Mouse (Mus musculus): ENCODE measurements at regions not wholly inside any gene's neighbourhood (a gene's known extent, or its start where the extent isn't known, plus 50 kb on each side); places are given as distances from the start of the nearest gene placed in this dataset.

DNA sequence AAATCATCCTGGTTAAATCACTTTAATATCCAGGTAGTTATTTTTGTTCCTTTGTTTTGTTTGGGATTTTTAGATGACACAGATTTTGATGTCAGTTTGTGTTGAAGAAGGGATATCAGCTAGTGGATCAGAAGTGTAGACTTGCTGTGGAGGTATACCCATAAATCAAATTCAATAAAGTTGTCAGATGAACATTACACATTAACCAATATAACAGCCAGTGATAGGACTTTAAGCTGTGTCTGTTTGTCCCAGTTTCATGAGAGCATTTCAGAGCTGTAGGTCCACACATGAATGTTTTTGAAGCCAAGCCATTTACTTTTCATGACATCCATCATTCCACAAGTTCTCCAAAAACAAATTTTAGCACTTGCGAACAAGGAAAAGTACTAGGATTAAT, 1037.7 kb upstream of the Cited2 start:
- no peak for TF ChIP-seq CTCF (IDR thresholded peaks at IDR 0.05; ENCODE audit: extremely low read depth, insufficient read depth, insufficient read length, insufficient replicate concordance)
- no peak for TF ChIP-seq POLR2A (IDR thresholded peaks at IDR 0.05; ENCODE audit: low read depth, low read length)
- DNase-seq (ENCODE audit: low read depth in 1 of 2, low spot score in 2 of 2): no peak
- Histone ChIP-seq H3K27me3 (ENCODE audit: control insufficient read depth, insufficient read depth, low read length) (no peaks in the 10 kb centered on the region), H3K36me3 (ENCODE audit: control insufficient read depth, insufficient read depth, low read length) (no peaks in the 10 kb centered on the region), H3K4me1 (ENCODE audit: control insufficient read depth, insufficient read depth, insufficient read length) (no peaks in the 10 kb centered on the region), H3K27ac (ENCODE audit: insufficient read depth, low read length) (no peak overlapping the region), H3K4me3 (ENCODE audit: extremely low read depth, insufficient read depth, insufficient read length) (no peak overlapping the region)
- 85% methylated on average over 1 of the region's 1 CpGs for WGBS

DNA sequence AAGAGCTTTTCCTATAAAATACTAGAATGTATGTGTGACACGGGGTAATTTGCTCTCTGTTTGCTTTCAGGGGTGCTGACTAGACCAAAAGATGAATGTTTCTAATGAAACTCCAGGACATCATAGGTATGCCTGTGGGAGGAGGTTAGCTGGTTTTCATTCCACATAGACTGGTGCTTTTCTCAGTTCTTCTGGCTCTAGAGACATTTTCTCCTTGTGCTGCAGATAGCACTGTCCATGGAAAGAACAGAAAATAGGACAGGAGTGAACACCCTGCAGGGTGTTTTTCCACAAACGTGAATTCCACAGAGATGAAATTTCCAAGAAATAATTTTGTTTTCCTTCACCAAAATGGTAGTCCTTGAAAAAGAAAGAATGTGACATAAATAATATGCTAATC, 1016.0 kb upstream of the Cited2 start:
- WGBS: 92% methylated on average over 2 of the region's 2 CpGs

DNA sequence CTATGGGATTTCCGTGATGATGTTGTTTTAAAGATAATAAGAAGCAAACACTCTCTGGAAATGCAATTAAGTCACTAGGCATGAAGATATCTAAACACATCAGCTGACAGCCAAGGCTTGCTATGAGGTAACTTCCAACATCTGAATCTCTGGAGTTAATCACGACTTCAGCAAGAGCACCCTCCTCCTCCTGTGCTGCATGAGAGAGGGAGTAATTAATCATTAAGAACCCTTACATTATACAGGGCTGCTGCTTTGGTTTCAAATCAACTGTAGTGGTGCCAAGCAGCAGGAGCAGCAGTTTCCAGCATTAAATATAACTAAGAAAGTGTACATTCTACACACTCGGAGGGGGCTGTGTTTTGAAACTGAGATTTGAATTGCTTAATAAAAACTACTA, 1009.9 kb upstream of the Cited2 start:
- 81% methylated on average over 3 of the region's 3 CpGs for WGBS
- Histone ChIP-seq H3K27me3 (ENCODE audit: control insufficient read depth, insufficient read depth, low read length) (no peaks in the 10 kb centered on the region), H3K4me3 (ENCODE audit: extremely low read depth, insufficient read depth, insufficient read length) (no peak overlapping the region), H3K27ac (ENCODE audit: insufficient read depth, low read length) (no peak overlapping the region), H3K4me1 (ENCODE audit: control insufficient read depth, insufficient read depth, insufficient read length) (no peaks in the 10 kb centered on the region), H3K36me3 (ENCODE audit: control insufficient read depth, insufficient read depth, low read length) (no peaks in the 10 kb centered on the region)
- TF ChIP-seq POLR2A (IDR thresholded peaks at IDR 0.05; ENCODE audit: low read depth, low read length): no peak
- no peak for TF ChIP-seq CTCF (IDR thresholded peaks at IDR 0.05; ENCODE audit: extremely low read depth, insufficient read depth, insufficient read length, insufficient replicate concordance)
- DNase-seq (ENCODE audit: low read depth in 1 of 2, low spot score in 2 of 2): no peak

More for the DNA sequence above, 1016.0 kb upstream of the Cited2 start:
- Histone ChIP-seq H3K36me3 (ENCODE audit: control insufficient read depth, insufficient read depth, low read length) (no peaks in the 10 kb centered on the region), H3K4me3 (ENCODE audit: extremely low read depth, insufficient read depth, insufficient read length) (no peak overlapping the region), H3K27me3 (ENCODE audit: control insufficient read depth, insufficient read depth, low read length) (no peaks in the 10 kb centered on the region), H3K4me1 (ENCODE audit: control insufficient read depth, insufficient read depth, insufficient read length) (no peaks in the 10 kb centered on the region), H3K27ac (ENCODE audit: insufficient read depth, low read length) (no peak overlapping the region)
- TF ChIP-seq CTCF (IDR thresholded peaks at IDR 0.05; ENCODE audit: extremely low read depth, insufficient read depth, insufficient read length, insufficient replicate concordance) (no peak), POLR2A (IDR thresholded peaks at IDR 0.05; ENCODE audit: low read depth, low read length) (no peak)
- no peak for DNase-seq (ENCODE audit: low read depth in 1 of 2, low spot score in 2 of 2)

DNA sequence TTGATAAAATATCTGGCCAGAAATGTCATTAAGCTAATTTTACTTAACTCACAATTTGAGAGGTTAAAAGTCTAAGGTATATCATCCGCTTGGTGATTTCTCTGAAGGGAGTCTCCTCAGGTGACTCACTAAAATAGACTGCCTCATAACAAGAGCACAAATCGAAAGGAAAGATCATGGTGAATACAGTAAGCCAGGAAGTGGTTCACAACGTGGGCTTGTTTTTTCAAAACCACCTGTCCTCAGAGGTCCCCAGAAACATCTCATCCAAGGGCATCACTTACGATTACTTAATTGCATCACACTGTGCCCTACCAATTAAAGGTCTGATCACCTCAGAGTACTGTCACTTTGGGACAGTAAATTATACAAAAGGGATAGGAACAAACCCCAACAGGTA, 1009.0 kb upstream of the Cited2 start:
- H3K27ac ChIP-seq (ENCODE audit: insufficient read depth, low read length): no peak overlapping the region
- no peak overlapping the region for H3K4me3 ChIP-seq (ENCODE audit: extremely low read depth, insufficient read depth, insufficient read length)
- H3K27me3 ChIP-seq (ENCODE audit: control insufficient read depth, insufficient read depth, low read length): no peaks in the 10 kb centered on the region
- no peaks in the 10 kb centered on the region for H3K36me3 ChIP-seq (ENCODE audit: control insufficient read depth, insufficient read depth, low read length)
- H3K4me1 ChIP-seq (ENCODE audit: control insufficient read depth, insufficient read depth, insufficient read length): no peaks in the 10 kb centered on the region
- 34% methylated on average over 4 of the region's 4 CpGs for WGBS
- no peak for TF ChIP-seq POLR2A (IDR thresholded peaks at IDR 0.05; ENCODE audit: low read depth, low read length)
- TF ChIP-seq CTCF (IDR thresholded peaks at IDR 0.05; ENCODE audit: extremely low read depth, insufficient read depth, insufficient read length, insufficient replicate concordance): no peak
- DNase-seq (ENCODE audit: low read depth in 1 of 2, low spot score in 2 of 2): no peak

DNA sequence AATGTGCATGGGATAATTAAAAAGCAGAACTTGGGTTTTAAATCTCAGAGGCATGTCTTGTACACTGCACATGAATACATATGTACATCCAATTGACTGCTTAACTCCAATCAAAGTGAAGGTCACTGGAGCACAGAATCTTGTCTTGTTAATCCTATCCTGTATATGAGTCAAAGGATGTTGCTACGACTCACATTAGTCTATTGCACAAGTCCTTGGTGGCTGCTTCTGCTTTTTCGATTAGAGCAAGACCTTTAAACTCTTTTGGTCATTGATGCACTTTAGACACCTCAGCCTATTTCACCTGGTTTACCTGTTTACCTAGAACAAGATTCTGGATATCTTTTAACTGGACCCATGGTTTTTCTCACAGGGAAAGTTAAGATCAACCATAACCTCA, 1008.5 kb upstream of the Cited2 start:
- H3K36me3 ChIP-seq (ENCODE audit: control insufficient read depth, insufficient read depth, low read length): no peaks in the 10 kb centered on the region
- no peak overlapping the region for H3K4me3 ChIP-seq (ENCODE audit: extremely low read depth, insufficient read depth, insufficient read length)
- WGBS: 63% methylated on average over 2 of the region's 2 CpGs
- DNase-seq (ENCODE audit: low read depth in 1 of 2, low spot score in 2 of 2): no peak
- H3K4me1 ChIP-seq (ENCODE audit: control insufficient read depth, insufficient read depth, insufficient read length): no peaks in the 10 kb centered on the region
- H3K27me3 ChIP-seq (ENCODE audit: control insufficient read depth, insufficient read depth, low read length): no peaks in the 10 kb centered on the region
- H3K27ac ChIP-seq (ENCODE audit: insufficient read depth, low read length): no peak overlapping the region
- no peak for TF ChIP-seq POLR2A (IDR thresholded peaks at IDR 0.05; ENCODE audit: low read depth, low read length)
- no peak for TF ChIP-seq CTCF (IDR thresholded peaks at IDR 0.05; ENCODE audit: extremely low read depth, insufficient read depth, insufficient read length, insufficient replicate concordance)

DNA sequence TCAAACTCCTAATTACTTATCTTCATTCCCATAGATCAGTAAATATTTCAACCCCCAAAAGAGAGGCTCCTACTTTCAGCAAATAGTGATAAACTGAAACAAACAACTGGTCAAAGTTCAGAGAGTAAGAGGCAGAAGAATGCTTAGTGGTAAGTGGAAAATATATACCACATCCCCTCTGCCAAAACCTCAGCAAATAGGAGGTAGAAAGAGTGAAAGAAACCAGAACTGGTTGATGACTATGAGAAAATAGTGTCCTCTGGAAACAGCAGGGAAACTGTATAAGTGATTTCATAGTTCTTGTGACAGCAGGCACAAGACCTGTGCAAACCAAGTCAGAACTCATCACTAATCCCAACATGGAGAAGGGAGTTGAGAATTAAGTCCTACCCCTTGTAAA, 980.8 kb upstream of the Cited2 start:
- Histone ChIP-seq H3K27ac (ENCODE audit: insufficient read depth, low read length) (no peak overlapping the region), H3K4me3 (ENCODE audit: extremely low read depth, insufficient read depth, insufficient read length) (no peak overlapping the region), H3K36me3 (ENCODE audit: control insufficient read depth, insufficient read depth, low read length) (no peaks in the 10 kb centered on the region), H3K4me1 (ENCODE audit: control insufficient read depth, insufficient read depth, insufficient read length) (no peaks in the 10 kb centered on the region), H3K27me3 (ENCODE audit: control insufficient read depth, insufficient read depth, low read length) (no peaks in the 10 kb centered on the region)
- no peak for DNase-seq (ENCODE audit: low read depth in 1 of 2, low spot score in 2 of 2)
- no peak for TF ChIP-seq CTCF (IDR thresholded peaks at IDR 0.05; ENCODE audit: extremely low read depth, insufficient read depth, insufficient read length, insufficient replicate concordance)
- TF ChIP-seq POLR2A (IDR thresholded peaks at IDR 0.05; ENCODE audit: low read depth, low read length): no peak

DNA sequence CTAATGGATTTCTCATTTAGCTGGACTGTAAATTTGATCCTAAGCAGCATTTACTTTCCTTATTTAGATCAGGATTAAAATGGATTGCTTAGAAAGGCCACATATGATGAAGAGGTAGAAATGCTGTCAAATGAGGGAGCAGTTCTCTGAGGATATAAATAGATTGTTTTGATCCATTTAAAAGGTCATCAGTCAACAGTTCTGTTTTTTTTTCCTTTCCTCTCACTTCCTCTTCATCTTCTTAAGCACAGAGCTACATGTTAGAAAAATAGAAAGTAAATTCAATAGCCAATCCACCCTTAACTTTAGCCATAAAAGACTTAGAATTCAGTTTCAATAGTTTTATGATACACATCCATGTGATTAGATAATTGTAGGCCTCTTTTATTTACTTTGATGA, 971.5 kb upstream of the Cited2 start:
- Histone ChIP-seq H3K27ac (ENCODE audit: insufficient read depth, low read length) (no peak overlapping the region), H3K4me1 (ENCODE audit: control insufficient read depth, insufficient read depth, insufficient read length) (no peaks in the 10 kb centered on the region), H3K27me3 (ENCODE audit: control insufficient read depth, insufficient read depth, low read length) (no peaks in the 10 kb centered on the region), H3K4me3 (ENCODE audit: extremely low read depth, insufficient read depth, insufficient read length) (no peak overlapping the region), H3K36me3 (ENCODE audit: control insufficient read depth, insufficient read depth, low read length) (no peaks in the 10 kb centered on the region)
- DNase-seq (ENCODE audit: low read depth in 1 of 2, low spot score in 2 of 2): no peak
- TF ChIP-seq POLR2A (IDR thresholded peaks at IDR 0.05; ENCODE audit: low read depth, low read length): no peak
- TF ChIP-seq CTCF (IDR thresholded peaks at IDR 0.05; ENCODE audit: extremely low read depth, insufficient read depth, insufficient read length, insufficient replicate concordance): no peak

Data from spleen, adult 2 months (tissue).